Mouse (Mus musculus): Measurements from ENCODE around the gene Slc25a35.
A peak's percentile ranks its signal among the peaks of the same experiment; 100 is the strongest.
"Not testable (repeated sequence)": the region's sequence is repeated elsewhere in the genome, so short reads cannot be mapped to it uniquely, and the experiment has no call there.

Slc25a35 gene

GRCm38 (mm10) chr11:69005193-69005592 lies 37.3 kb downstream of the Slc25a35 start:
- DNase-seq (ENCODE audit: low spot score in 2 of 2) = no peak

DNA sequence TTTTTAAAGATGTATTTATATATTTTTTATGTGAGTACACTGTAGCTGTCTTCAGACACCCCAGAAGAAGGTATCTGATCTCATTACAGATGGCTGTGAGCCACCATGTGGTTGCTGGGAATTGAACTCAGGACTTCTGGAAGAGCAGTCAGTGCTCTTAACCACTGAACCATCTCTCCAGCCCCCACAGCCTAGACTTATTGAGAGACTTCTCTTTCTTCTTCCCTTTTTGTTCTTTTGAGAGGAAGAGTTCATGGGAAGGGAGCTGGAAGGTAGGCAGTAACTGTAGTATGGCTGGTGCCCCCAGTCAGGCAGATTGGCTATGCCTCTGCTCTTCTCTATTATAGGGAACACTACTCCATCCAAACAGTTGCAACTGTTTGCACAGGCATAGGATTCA lies 38.6 kb downstream of the Slc25a35 start:
- not testable (repeated sequence) for DNase-seq (ENCODE audit: low spot score in 2 of 2)

- DNase-seq (ENCODE audit: low spot score in 2 of 2) = peak; percentile 75 to 81
Observed at GRCm38 (mm10) chr11:69008182-69009121, 40.5 kb downstream of the Slc25a35 start, which contains the start of gene Pfas. Pfas (minus strand) TSS chr11:69008460.

GRCm38 (mm10) chr11:69009508-69009907 lies 41.6 kb downstream of the Slc25a35 start:
- DNase-seq (ENCODE audit: low spot score in 2 of 2) = no peak

- no peak for DNase-seq (ENCODE audit: low spot score in 2 of 2)
Observed at GRCm38 (mm10) chr11:69010400-69011323, 42.7 kb downstream of the Slc25a35 start.

DNA sequence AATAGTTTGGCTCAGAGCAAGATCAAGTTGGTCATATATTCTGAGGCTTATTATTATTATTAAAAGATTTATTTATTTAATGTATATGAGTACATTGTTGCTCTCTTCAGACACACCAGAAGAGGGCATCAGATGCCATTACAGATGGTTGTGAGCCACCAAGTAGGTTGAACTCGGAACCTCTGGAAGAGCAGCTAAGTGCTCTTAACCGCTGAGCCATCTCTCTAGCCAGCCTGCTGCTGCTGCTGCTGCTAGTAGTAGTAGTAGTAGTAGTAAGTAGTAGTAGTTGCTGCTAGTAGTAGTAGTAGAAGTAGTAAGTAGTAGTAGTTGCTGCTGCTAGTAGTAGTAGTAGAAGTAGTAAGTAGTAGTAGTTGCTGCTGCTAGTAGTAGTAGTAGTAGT lies 43.5 kb downstream of the Slc25a35 start:
- DNase-seq (ENCODE audit: low spot score in 2 of 2) = not testable (repeated sequence)

DNA sequence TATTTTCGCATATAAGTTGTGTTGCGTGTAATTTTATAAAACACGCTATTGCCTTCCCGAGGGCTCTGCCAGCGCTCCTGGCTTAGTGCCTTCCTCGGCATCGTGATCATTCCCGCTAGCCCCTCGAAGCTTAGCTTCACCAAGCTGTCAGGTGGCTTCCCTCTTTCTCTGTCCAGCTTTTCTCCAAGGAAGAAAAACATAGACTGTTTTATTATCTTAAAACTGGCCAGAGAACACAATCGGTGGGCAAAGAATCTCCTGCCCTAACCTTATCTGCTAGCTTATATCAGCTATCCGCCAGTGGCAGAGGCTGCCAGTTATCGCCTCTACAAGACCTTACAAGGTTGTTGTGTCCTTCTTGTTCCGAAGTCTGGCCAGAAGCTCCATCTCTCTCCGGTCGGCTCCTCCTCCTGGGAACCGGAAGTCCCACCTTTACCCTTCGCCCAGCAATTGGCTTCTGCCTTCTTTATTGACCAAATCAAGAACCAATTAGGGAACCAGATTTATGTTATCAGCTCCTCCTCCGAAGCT lies 44.2 kb downstream of the Slc25a35 start:
- peak; percentile 91 to 94 for DNase-seq (ENCODE audit: low spot score in 2 of 2)

- DNase-seq (ENCODE audit: low spot score in 2 of 2) = peak; percentile 90 to 91
Observed at GRCm38 (mm10) chr11:69015644-69016441, 47.9 kb downstream of the Slc25a35 start, which contains the start of gene Ctc1. Ctc1 (plus strand) TSS chr11:69015911.

DNA sequence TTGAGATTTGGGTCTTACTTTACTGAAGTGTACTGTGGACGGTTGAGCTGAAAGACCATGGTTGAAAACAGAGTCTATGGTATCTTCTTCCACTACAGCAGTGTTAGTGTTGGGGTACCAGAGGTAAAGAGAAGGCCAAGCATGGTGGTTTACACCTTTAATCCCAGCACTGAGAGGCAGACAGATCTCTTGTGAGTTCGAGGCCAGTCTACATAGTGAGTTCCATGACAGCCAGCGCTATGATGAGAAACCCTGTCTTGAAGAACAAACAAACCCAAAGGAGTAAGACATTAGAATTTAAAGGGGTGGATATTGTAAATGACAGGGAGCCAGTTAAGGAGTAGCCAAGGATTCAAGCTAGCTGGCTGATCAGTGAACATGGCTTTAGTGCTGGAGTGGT lies 48.8 kb downstream of the Slc25a35 start:
- no peak for DNase-seq (ENCODE audit: low spot score in 2 of 2)

DNA sequence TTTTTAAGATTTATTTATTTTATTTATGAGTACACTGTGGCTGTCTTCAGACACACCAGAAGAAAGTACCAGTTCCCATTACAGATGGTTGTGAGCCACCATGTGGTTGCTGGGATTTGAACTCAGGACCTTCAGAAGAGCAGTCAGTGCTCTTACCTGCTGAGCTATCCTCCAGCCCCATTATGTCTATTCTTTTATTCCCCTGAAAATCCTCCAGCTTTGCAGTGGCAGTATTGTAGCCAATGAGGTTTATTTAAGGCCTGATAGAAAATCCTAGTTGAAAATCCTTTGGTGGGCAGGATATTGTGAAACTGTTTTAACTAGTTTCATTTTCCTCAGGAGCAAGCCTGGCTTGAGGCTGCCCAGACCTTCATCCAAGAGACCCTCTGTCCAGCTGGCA lies 52.8 kb downstream of the Slc25a35 start:
- DNase-seq (ENCODE audit: low spot score in 2 of 2) = no peak
